Mouse (Mus musculus): ENCODE measurements around the gene Tesk1. TPM values are rescaled to one million over a fixed set of nuclear protein-coding genes. Genes with fewer than 3 reads are reported as not detected.
"Not testable (repeated sequence)": the region's sequence is repeated elsewhere in the genome, so short reads cannot be mapped to it uniquely, and the experiment has no call there.

The Tesk1 gene
- polyA plus RNA-seq, 1 experiment, result 67.5 TPM

- no peaks in the 10 kb centered on the region for H3K36me3 ChIP-seq (ENCODE audit: control insufficient read depth, insufficient read depth, low read length)
- H3K27me3 ChIP-seq (ENCODE audit: control insufficient read depth, insufficient read depth, low read length), result no peaks in the 10 kb centered on the region
- WGBS, result 29% methylated on average over 10 of the region's 10 CpGs
- peak overlapping the region; percentile 90 for H3K27ac ChIP-seq (ENCODE audit: control insufficient read depth, insufficient read depth, low read length)
- H3K4me1 ChIP-seq (replicated peaks; ENCODE audit: control insufficient read depth, insufficient read depth, low read length), result peaks cover 23% of the 10 kb centered on the region
- DNase-seq, result peak; percentile 38
- TF ChIP-seq CTCF (IDR thresholded peaks at IDR 0.05; ENCODE audit: borderline replicate concordance, control insufficient read depth, extremely low read depth, insufficient read depth, low read length, poor library complexity) (no peak), POLR2A (IDR thresholded peaks at IDR 0.05; ENCODE audit: control insufficient read depth, extremely low read depth, insufficient read depth, low read length, poor library complexity) (no peak)
- H3K4me3 ChIP-seq (ENCODE audit: control insufficient read depth, insufficient read depth, low read length), result peak overlapping the region; percentile 77
These were observed 40.9 kb downstream of the Tesk1 start for GRCm38 (mm10) chr4:43482591-43482990.

GRCm38 (mm10) chr4:43483535-43484091, 41.9 kb downstream of the Tesk1 start, which contains the start of gene Sit1:
Gene Sit1 (minus strand): TSS chr4:43483734.
- TF ChIP-seq CTCF (IDR thresholded peaks at IDR 0.05; ENCODE audit: borderline replicate concordance, control insufficient read depth, extremely low read depth, insufficient read depth, low read length, poor library complexity) (no peak), POLR2A (IDR thresholded peaks at IDR 0.05; ENCODE audit: control insufficient read depth, extremely low read depth, insufficient read depth, low read length, poor library complexity) (peak; percentile 75)
- H3K4me1 ChIP-seq (replicated peaks; ENCODE audit: control insufficient read depth, insufficient read depth, low read length), result peaks cover 21% of the 10 kb centered on the region
- H3K27ac ChIP-seq (ENCODE audit: control insufficient read depth, insufficient read depth, low read length), result peak within 1 kb of the TSS; percentile 90
- no peaks in the 10 kb centered on the region for H3K36me3 ChIP-seq (ENCODE audit: control insufficient read depth, insufficient read depth, low read length)
- WGBS, result 7% methylated on average over 12 of the region's 12 CpGs
- no peaks in the 10 kb centered on the region for H3K27me3 ChIP-seq (ENCODE audit: control insufficient read depth, insufficient read depth, low read length)
- DNase-seq, result peak; percentile 82
- H3K4me3 ChIP-seq (ENCODE audit: control insufficient read depth, insufficient read depth, low read length), result peak within 1 kb of the TSS; percentile 77

- H3K27me3 ChIP-seq (ENCODE audit: control insufficient read depth, insufficient read depth, low read length); H3K36me3 ChIP-seq (ENCODE audit: control insufficient read depth, insufficient read depth, low read length); DNase-seq; H3K4me3 ChIP-seq (ENCODE audit: control insufficient read depth, insufficient read depth, low read length); H3K27ac ChIP-seq (ENCODE audit: control insufficient read depth, insufficient read depth, low read length): not testable (repeated sequence)
- peaks cover 13% of the 10 kb centered on the region for H3K4me1 ChIP-seq (replicated peaks; ENCODE audit: control insufficient read depth, insufficient read depth, low read length)
- 96% methylated on average over 5 of the region's 5 CpGs for WGBS
These were observed 43.9 kb downstream of the Tesk1 start for GRCm38 (mm10) chr4:43485666-43486065.

GRCm38 (mm10) chr4:43489611-43490010, 47.9 kb downstream of the Tesk1 start:
- no peak for TF ChIP-seq CTCF (IDR thresholded peaks at IDR 0.05; ENCODE audit: borderline replicate concordance, control insufficient read depth, extremely low read depth, insufficient read depth, low read length, poor library complexity)
- TF ChIP-seq POLR2A (IDR thresholded peaks at IDR 0.05; ENCODE audit: control insufficient read depth, extremely low read depth, insufficient read depth, low read length, poor library complexity), result no peak
- peaks cover 5% of the 10 kb centered on the region; the same call in 1 of the 2 replicates for H3K4me1 ChIP-seq (replicated peaks; ENCODE audit: control insufficient read depth, insufficient read depth, low read length)
- no peaks in the 10 kb centered on the region for H3K27me3 ChIP-seq (ENCODE audit: control insufficient read depth, insufficient read depth, low read length)
- H3K4me3 ChIP-seq (ENCODE audit: control insufficient read depth, insufficient read depth, low read length), result no peak overlapping the region
- H3K36me3 ChIP-seq (ENCODE audit: control insufficient read depth, insufficient read depth, low read length), result no peaks in the 10 kb centered on the region
- no peak for DNase-seq
- 98% methylated on average over 3 of the region's 3 CpGs for WGBS
- no peak overlapping the region for H3K27ac ChIP-seq (ENCODE audit: control insufficient read depth, insufficient read depth, low read length)

- no peak overlapping the region for H3K4me3 ChIP-seq (ENCODE audit: control insufficient read depth, insufficient read depth, low read length)
- no peak for DNase-seq
- TF ChIP-seq POLR2A (IDR thresholded peaks at IDR 0.05; ENCODE audit: control insufficient read depth, extremely low read depth, insufficient read depth, low read length, poor library complexity), result no peak
- no peak for TF ChIP-seq CTCF (IDR thresholded peaks at IDR 0.05; ENCODE audit: borderline replicate concordance, control insufficient read depth, extremely low read depth, insufficient read depth, low read length, poor library complexity)
- H3K36me3 ChIP-seq (ENCODE audit: control insufficient read depth, insufficient read depth, low read length), result no peaks in the 10 kb centered on the region
- H3K27ac ChIP-seq (ENCODE audit: control insufficient read depth, insufficient read depth, low read length), result no peak overlapping the region
- WGBS, result 98% methylated on average over 5 of the region's 5 CpGs
- H3K4me1 ChIP-seq (replicated peaks; ENCODE audit: control insufficient read depth, insufficient read depth, low read length), result peaks cover 12% of the 10 kb centered on the region
- H3K27me3 ChIP-seq (ENCODE audit: control insufficient read depth, insufficient read depth, low read length), result no peaks in the 10 kb centered on the region
These were observed 49.1 kb downstream of the Tesk1 start for GRCm38 (mm10) chr4:43490801-43491200.

- WGBS, result 33% methylated on average over 12 of the region's 12 CpGs
- TF ChIP-seq POLR2A (IDR thresholded peaks at IDR 0.05; ENCODE audit: control insufficient read depth, extremely low read depth, insufficient read depth, low read length, poor library complexity) (no peak), CTCF (IDR thresholded peaks at IDR 0.05; ENCODE audit: borderline replicate concordance, control insufficient read depth, extremely low read depth, insufficient read depth, low read length, poor library complexity) (no peak)
- Histone ChIP-seq H3K36me3 (ENCODE audit: control insufficient read depth, insufficient read depth, low read length) (no peaks in the 10 kb centered on the region), H3K4me3 (ENCODE audit: control insufficient read depth, insufficient read depth, low read length) (no peak overlapping the region), H3K4me1 (replicated peaks; ENCODE audit: control insufficient read depth, insufficient read depth, low read length) (peaks cover 12% of the 10 kb centered on the region), H3K27ac (ENCODE audit: control insufficient read depth, insufficient read depth, low read length) (peak overlapping the region; percentile 8; the same call in 1 of the 2 replicates), H3K27me3 (ENCODE audit: control insufficient read depth, insufficient read depth, low read length) (no peaks in the 10 kb centered on the region)
- no peak for DNase-seq
These were observed 50.5 kb downstream of the Tesk1 start for GRCm38 (mm10) chr4:43492101-43492820.
